Mouse (Mus musculus): ENCODE data around the gene Ankrd60.

Gene Ankrd60

GRCm38 (mm10) chr2:173585387-173586117 is 7.4 kb upstream of the Ankrd60 start:
- DNase-seq (ENCODE audit: low read depth, low spot score), result no peak

DNA sequence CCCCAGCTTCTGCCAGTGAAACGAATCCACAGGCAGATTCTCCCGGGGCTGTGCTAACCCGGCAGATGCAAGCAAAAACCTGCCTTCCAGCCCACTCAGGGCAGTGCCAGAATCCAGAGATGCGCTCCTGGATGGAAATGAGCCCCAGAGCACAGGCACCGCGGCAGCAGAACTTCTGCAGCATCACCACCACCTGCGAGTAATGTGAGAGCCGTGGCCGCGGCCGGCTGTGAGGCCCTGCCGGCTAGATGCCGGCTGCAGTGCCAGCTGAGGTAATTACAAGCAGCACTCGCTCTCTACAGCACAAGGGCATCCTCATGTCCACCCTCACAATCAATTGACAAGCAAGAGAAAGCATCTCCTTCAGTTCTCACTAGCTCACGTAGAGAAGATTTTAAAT is 6.2 kb upstream of the Ankrd60 start:
- no peak for DNase-seq (ENCODE audit: low read depth, low spot score)

GRCm38 (mm10) chr2:173583455-173583854 is 5.3 kb upstream of the Ankrd60 start:
- DNase-seq (ENCODE audit: low read depth, low spot score), result no peak

DNA sequence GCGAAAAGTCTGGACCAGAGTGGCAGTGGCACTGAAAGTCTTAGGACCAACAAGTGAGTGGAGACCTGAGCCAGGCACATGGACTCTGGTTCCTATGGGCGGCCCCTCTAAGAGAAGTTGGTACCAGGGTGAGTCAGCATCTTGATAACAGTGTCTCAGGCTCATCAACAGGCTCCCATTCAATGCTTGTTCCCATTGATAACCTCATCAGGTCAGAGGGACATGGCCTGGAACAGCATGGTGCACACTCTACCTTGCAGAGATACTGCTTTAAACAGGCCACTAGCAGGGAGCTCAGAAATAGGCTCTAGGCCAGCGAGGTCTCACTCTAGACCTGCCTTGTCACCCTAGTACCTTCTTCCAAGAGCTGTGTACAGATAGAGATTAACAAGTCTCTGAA is 4.7 kb upstream of the Ankrd60 start:
- DNase-seq (ENCODE audit: low read depth, low spot score), result no peak

GRCm38 (mm10) chr2:173581096-173581495 is 2.9 kb upstream of the Ankrd60 start:
- DNase-seq (ENCODE audit: low read depth, low spot score), result no peak

DNA sequence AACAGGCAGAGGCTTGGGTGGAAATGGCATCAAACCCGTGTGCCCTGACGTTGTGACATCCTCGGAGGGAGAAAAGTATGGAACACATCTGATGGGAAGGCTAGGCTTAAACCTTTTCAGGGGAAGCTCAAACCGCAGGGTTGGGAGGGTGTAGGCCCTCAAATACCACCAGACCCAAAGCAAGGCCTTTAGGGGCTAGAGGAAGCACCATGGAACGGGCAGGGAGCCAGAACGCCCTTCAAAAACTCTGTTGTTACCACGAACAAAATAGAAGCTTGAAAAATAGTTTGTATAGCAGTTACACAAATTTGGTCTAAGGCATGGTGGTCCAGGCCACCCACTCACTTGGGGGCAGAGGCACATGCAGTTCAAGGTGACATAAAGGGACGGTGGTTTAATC is 430 bp upstream of the Ankrd60 start:
- no peak for DNase-seq (ENCODE audit: low read depth, low spot score)

- DNase-seq (ENCODE audit: low read depth, low spot score), result no peak
Observed at GRCm38 (mm10) chr2:173564179-173564578, 14.0 kb downstream of the Ankrd60 start.

DNA sequence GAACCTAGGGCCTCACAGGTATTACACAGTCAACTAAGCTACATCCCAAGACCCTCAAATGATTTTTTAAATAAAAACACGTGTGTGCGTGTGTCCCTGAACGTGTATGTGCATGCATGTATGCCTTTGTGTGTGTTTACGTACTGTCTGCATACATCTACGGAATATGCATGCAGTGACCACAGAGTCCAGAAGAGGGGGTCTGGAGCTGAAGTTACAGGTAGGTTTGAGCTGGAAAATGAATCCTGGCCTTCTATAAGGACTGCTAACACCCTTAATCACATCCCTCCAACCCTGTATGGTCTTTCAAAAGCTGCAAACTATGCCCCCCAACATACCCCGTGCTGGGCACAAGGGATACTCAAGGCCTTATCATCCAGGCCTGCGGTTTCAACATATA is 14.8 kb downstream of the Ankrd60 start:
- peak; percentile 56 for DNase-seq (ENCODE audit: low read depth, low spot score)

- DNase-seq (ENCODE audit: low read depth, low spot score), result peak; percentile 66
Observed at GRCm38 (mm10) chr2:173561851-173562442, 16.2 kb downstream of the Ankrd60 start.

DNA sequence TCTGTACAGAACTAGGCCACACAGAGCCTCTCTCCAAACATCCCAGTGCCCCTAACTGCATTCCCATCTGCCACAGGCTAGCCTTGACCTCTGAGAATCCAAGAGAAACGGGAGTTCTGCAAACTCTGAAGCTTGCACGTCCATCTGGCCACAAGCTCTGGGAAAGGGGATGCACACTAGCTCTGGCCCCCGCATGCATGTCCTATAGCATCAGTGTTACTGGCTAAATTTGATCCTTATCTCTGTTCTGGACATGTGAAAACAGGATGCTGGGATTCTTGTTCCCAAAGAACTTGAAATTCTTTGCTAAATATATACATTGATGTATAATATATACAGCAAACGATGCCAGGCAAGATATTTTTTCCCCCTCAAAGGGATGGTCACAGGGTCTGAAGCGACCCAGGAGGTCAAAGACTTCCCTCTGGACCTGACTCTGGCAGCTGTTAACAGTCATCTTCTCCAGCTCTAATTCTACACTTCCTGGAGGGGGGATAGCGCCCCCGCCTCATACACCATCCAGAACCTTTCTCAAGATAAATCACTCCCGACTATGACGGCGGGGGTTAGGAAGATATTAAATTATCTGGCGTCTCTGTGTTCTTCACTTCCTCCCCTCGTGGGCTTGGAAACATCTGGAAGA is 19.3 kb downstream of the Ankrd60 start:
- no peak for DNase-seq (ENCODE audit: low read depth, low spot score)

DNA sequence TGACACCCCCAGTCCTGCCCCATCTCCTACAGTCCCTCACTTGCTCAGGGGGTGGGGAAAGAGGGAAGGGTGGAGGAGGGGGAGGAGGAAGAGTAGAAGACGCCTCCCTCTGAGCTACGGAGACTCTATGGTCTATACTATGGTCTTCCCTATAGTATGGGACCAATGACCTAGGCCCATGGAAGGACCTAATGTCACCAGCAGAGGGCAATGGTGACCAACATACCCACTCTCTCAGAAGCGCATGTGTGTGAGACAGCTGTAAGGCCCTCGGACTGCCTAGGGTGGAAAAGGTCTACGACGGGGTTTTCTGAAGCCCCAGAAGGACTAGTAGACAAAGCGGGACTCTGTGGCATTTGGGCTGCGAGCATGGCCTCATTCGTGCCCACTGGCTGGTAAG is 24.3 kb downstream of the Ankrd60 start:
- DNase-seq (ENCODE audit: low read depth, low spot score), result no peak

DNA sequence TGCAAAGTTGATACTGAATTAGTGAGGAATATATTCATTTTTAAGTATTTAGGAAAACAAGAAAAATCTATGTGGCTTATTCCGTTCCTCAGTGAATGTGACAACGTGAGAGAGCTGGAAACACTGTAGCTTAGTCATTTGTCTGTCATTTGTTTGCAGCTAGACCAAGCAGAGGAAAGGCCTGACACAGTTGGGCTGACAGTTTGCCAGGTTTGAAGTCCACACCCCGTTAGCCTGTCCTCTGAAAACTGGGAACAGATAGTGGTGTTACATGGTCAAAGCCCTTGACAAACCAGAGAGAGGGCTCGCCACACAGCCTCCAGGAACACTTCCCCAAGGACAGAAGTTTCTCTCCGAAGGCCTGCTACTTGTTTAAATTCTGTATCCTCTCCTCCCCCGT is 27.5 kb downstream of the Ankrd60 start:
- no peak for DNase-seq (ENCODE audit: low read depth, low spot score)

DNA sequence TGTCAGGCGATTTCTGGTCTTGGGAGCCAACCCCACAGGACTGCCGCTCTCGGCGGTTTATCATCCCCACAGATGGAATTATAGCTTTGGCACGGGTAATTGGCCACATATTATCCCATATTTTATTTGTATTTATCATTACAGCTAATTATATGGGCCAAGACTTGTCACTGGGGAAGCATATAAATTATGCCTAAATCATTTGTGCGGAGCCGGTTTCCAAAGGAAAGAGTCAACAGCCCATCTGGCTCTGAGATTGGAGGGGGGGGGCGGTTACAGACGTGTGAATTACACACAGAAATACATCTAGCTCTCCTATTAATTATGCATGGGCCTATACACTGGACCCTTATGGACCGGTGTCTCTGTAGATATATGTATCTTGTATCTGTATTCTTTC is 28.9 kb downstream of the Ankrd60 start:
- no peak for DNase-seq (ENCODE audit: low read depth, low spot score)

- peak; percentile 87 for DNase-seq (ENCODE audit: low read depth, low spot score)
Observed at GRCm38 (mm10) chr2:173545992-173546703, 32.0 kb downstream of the Ankrd60 start.

DNA sequence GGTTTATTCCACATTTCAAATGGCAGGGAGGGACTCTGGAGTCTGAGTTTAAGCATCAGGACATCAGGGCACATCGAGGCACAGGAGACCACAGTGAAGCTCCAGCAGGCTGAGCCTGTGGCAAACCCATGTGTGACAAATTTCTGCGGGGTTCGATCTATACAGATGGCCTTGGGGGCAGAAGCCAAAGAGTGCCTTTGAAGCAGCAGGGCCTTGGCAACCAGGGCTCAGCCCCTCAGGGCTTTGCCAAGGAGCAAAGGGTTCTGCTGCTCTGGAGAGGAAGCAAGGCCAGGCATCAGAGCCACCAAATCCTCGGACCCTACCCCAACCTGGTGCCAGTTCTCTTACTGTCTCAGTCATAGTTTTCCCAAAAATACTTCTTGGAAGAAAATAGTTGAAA is 35.4 kb downstream of the Ankrd60 start:
- no peak for DNase-seq (ENCODE audit: low read depth, low spot score)

DNA sequence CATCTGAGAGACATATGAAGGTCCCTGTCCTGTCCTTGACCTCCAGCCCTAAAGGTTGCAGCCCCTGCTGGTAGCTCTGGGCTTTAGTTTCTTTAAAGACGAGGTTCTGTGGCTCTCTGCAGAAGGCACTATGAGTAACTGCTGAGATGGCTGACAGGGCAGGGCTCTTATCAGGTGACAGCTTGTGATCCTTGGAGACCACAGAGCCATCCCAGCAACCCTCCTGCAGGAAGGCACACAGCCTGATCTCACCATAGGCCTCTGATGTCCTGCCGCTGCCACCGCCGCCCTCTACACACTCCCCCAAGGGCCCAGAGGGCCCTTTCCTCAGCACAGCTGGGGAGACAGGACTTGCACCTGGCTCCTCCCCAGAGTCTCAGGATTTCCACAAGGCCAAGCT is 36.4 kb downstream of the Ankrd60 start:
- no peak for DNase-seq (ENCODE audit: low read depth, low spot score)

- no peak for DNase-seq (ENCODE audit: low read depth, low spot score)
Observed at GRCm38 (mm10) chr2:173539781-173540180, 38.4 kb downstream of the Ankrd60 start.

DNA sequence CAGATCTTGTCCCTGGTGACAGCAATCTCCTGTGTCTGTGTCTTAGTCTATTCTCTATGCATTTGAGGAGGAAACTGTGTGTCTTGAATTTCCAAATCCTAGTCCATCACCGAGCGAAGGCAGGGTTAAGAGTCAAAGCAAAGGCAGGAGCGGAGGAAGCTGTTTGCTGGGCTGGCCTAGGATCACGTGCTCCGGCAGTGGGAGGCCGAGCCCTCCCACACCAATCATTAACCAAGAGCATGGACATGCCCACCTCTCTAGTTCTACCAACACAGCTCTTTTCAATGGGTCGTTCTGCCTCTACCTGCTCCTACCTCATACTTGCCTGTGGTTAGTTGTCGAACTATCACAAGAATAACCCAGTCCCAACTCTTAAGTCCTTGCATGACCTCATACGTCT is 42.3 kb downstream of the Ankrd60 start:
- no peak for DNase-seq (ENCODE audit: low read depth, low spot score)

DNA sequence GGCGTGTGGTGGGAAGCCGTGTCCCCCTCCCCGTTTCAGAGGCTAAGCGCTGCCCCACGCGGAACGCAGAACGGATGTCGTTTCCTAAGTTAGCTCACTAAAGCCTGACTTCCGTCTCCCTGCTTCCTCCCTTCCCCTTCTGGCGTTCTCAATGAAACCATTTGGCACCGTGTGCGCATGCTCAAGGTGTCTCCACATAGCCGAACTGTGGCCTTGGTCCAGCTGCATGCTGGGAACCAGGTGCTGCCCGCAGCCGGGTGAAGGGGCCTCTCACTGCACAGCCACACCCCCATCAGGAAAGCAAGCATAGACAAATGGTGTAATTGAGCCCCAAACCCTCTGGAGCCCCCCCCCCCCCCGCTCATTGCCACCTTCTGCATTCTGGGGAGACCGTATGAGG is 42.8 kb downstream of the Ankrd60 start:
- peak; percentile 90 for DNase-seq (ENCODE audit: low read depth, low spot score)

GRCm38 (mm10) chr2:173534581-173534980 is 43.6 kb downstream of the Ankrd60 start:
- no peak for DNase-seq (ENCODE audit: low read depth, low spot score)

GRCm38 (mm10) chr2:173532711-173533462 is 45.3 kb downstream of the Ankrd60 start:
- no peak for DNase-seq (ENCODE audit: low read depth, low spot score)

GRCm38 (mm10) chr2:173528493-173528892 is 49.7 kb downstream of the Ankrd60 start:
- DNase-seq (ENCODE audit: low read depth, low spot score), result no peak

Data from brain, adult 2 months (tissue).